Mouse (Mus musculus): ENCODE measurements at regions not wholly inside any gene's neighbourhood (a gene's known extent, or its start where the extent isn't known, plus 50 kb on each side); places are given as distances from the start of the nearest gene placed in this dataset.
"Not testable (repeated sequence)": the region's sequence is repeated elsewhere in the genome, so short reads cannot be mapped to it uniquely, and the experiment has no call there.

GRCm38 (mm10) chr10:72298824-72299551 lies 355.7 kb upstream of the Zwint start:
- DNase-seq: no peak
- 90% methylated on average over 8 of the region's 8 CpGs for WGBS
- H3K4me1 ChIP-seq (replicated peaks; ENCODE audit: control insufficient read depth, insufficient read depth, low read length): no peaks in the 10 kb centered on the region
- TF ChIP-seq POLR2A (IDR thresholded peaks at IDR 0.05; ENCODE audit: control insufficient read depth, extremely low read depth, insufficient read depth, low read length, poor library complexity): no peak
- TF ChIP-seq CTCF (IDR thresholded peaks at IDR 0.05; ENCODE audit: borderline replicate concordance, control insufficient read depth, extremely low read depth, insufficient read depth, low read length, poor library complexity): no peak
- no peak overlapping the region for H3K27ac ChIP-seq (ENCODE audit: control insufficient read depth, insufficient read depth, low read length)
- no peak overlapping the region for H3K4me3 ChIP-seq (ENCODE audit: control insufficient read depth, insufficient read depth, low read length)
- H3K27me3 ChIP-seq (ENCODE audit: control insufficient read depth, insufficient read depth, low read length): no peaks in the 10 kb centered on the region
- no peaks in the 10 kb centered on the region for H3K36me3 ChIP-seq (ENCODE audit: control insufficient read depth, insufficient read depth, low read length)

GRCm38 (mm10) chr10:72309045-72309444 lies 345.6 kb upstream of the Zwint start:
- not testable (repeated sequence) for H3K27me3 ChIP-seq (ENCODE audit: control insufficient read depth, insufficient read depth, low read length); H3K4me1 ChIP-seq (replicated peaks; ENCODE audit: control insufficient read depth, insufficient read depth, low read length)
- 94% methylated on average over 23 of the region's 23 CpGs for WGBS

GRCm38 (mm10) chr10:72318308-72318707 lies 336.3 kb upstream of the Zwint start:
- TF ChIP-seq POLR2A (IDR thresholded peaks at IDR 0.05; ENCODE audit: control insufficient read depth, extremely low read depth, insufficient read depth, low read length, poor library complexity) (no peak), CTCF (IDR thresholded peaks at IDR 0.05; ENCODE audit: borderline replicate concordance, control insufficient read depth, extremely low read depth, insufficient read depth, low read length, poor library complexity) (no peak)
- Histone ChIP-seq H3K36me3 (ENCODE audit: control insufficient read depth, insufficient read depth, low read length) (no peaks in the 10 kb centered on the region), H3K27ac (ENCODE audit: control insufficient read depth, insufficient read depth, low read length) (no peak overlapping the region), H3K27me3 (ENCODE audit: control insufficient read depth, insufficient read depth, low read length) (no peaks in the 10 kb centered on the region), H3K4me3 (ENCODE audit: control insufficient read depth, insufficient read depth, low read length) (no peak overlapping the region), H3K4me1 (replicated peaks; ENCODE audit: control insufficient read depth, insufficient read depth, low read length) (no peaks in the 10 kb centered on the region)
- no peak for DNase-seq
- WGBS: 89% methylated on average over 4 of the region's 4 CpGs

More at GRCm38 (mm10) chr10:72309045-72309444, 345.6 kb upstream of the Zwint start:
- not testable (repeated sequence) for H3K36me3 ChIP-seq (ENCODE audit: control insufficient read depth, insufficient read depth, low read length); H3K27ac ChIP-seq (ENCODE audit: control insufficient read depth, insufficient read depth, low read length); H3K4me3 ChIP-seq (ENCODE audit: control insufficient read depth, insufficient read depth, low read length); DNase-seq

- TF ChIP-seq POLR2A (IDR thresholded peaks at IDR 0.05; ENCODE audit: control insufficient read depth, extremely low read depth, insufficient read depth, low read length, poor library complexity): no peak
- no peak for TF ChIP-seq CTCF (IDR thresholded peaks at IDR 0.05; ENCODE audit: borderline replicate concordance, control insufficient read depth, extremely low read depth, insufficient read depth, low read length, poor library complexity)
Observed at GRCm38 (mm10) chr10:72320307-72320706, 334.3 kb upstream of the Zwint start.

GRCm38 (mm10) chr10:72326624-72327023 lies 328.0 kb upstream of the Zwint start:
- no peaks in the 10 kb centered on the region for H3K27me3 ChIP-seq (ENCODE audit: control insufficient read depth, insufficient read depth, low read length)
- no peak overlapping the region for H3K4me3 ChIP-seq (ENCODE audit: control insufficient read depth, insufficient read depth, low read length)
- DNase-seq: no peak
- no peak overlapping the region for H3K27ac ChIP-seq (ENCODE audit: control insufficient read depth, insufficient read depth, low read length)
- TF ChIP-seq CTCF (IDR thresholded peaks at IDR 0.05; ENCODE audit: borderline replicate concordance, control insufficient read depth, extremely low read depth, insufficient read depth, low read length, poor library complexity): no peak
- no peak for TF ChIP-seq POLR2A (IDR thresholded peaks at IDR 0.05; ENCODE audit: control insufficient read depth, extremely low read depth, insufficient read depth, low read length, poor library complexity)
- WGBS: 85% methylated on average over 4 of the region's 4 CpGs
- H3K36me3 ChIP-seq (ENCODE audit: control insufficient read depth, insufficient read depth, low read length): no peaks in the 10 kb centered on the region
- no peaks in the 10 kb centered on the region for H3K4me1 ChIP-seq (replicated peaks; ENCODE audit: control insufficient read depth, insufficient read depth, low read length)

More at GRCm38 (mm10) chr10:72320307-72320706, 334.3 kb upstream of the Zwint start:
- 68% methylated on average over 4 of the region's 4 CpGs for WGBS
- H3K4me3 ChIP-seq (ENCODE audit: control insufficient read depth, insufficient read depth, low read length): no peak overlapping the region
- H3K27ac ChIP-seq (ENCODE audit: control insufficient read depth, insufficient read depth, low read length): no peak overlapping the region
- H3K27me3 ChIP-seq (ENCODE audit: control insufficient read depth, insufficient read depth, low read length): no peaks in the 10 kb centered on the region
- DNase-seq: no peak
- no peaks in the 10 kb centered on the region for H3K4me1 ChIP-seq (replicated peaks; ENCODE audit: control insufficient read depth, insufficient read depth, low read length)
- H3K36me3 ChIP-seq (ENCODE audit: control insufficient read depth, insufficient read depth, low read length): no peaks in the 10 kb centered on the region

- Histone ChIP-seq H3K27ac (ENCODE audit: control insufficient read depth, insufficient read depth, low read length) (no peak overlapping the region), H3K36me3 (ENCODE audit: control insufficient read depth, insufficient read depth, low read length) (no peaks in the 10 kb centered on the region), H3K4me3 (ENCODE audit: control insufficient read depth, insufficient read depth, low read length) (no peak overlapping the region), H3K27me3 (ENCODE audit: control insufficient read depth, insufficient read depth, low read length) (no peaks in the 10 kb centered on the region), H3K4me1 (replicated peaks; ENCODE audit: control insufficient read depth, insufficient read depth, low read length) (no peaks in the 10 kb centered on the region)
- WGBS: 87% methylated on average over 5 of the region's 5 CpGs
- no peak for DNase-seq
- TF ChIP-seq CTCF (IDR thresholded peaks at IDR 0.05; ENCODE audit: borderline replicate concordance, control insufficient read depth, extremely low read depth, insufficient read depth, low read length, poor library complexity): no peak
- no peak for TF ChIP-seq POLR2A (IDR thresholded peaks at IDR 0.05; ENCODE audit: control insufficient read depth, extremely low read depth, insufficient read depth, low read length, poor library complexity)
Observed at GRCm38 (mm10) chr10:72347253-72347652, 307.4 kb upstream of the Zwint start.

Data from thymus, adult 2 months (tissue).